In the genomic region with DNA sequence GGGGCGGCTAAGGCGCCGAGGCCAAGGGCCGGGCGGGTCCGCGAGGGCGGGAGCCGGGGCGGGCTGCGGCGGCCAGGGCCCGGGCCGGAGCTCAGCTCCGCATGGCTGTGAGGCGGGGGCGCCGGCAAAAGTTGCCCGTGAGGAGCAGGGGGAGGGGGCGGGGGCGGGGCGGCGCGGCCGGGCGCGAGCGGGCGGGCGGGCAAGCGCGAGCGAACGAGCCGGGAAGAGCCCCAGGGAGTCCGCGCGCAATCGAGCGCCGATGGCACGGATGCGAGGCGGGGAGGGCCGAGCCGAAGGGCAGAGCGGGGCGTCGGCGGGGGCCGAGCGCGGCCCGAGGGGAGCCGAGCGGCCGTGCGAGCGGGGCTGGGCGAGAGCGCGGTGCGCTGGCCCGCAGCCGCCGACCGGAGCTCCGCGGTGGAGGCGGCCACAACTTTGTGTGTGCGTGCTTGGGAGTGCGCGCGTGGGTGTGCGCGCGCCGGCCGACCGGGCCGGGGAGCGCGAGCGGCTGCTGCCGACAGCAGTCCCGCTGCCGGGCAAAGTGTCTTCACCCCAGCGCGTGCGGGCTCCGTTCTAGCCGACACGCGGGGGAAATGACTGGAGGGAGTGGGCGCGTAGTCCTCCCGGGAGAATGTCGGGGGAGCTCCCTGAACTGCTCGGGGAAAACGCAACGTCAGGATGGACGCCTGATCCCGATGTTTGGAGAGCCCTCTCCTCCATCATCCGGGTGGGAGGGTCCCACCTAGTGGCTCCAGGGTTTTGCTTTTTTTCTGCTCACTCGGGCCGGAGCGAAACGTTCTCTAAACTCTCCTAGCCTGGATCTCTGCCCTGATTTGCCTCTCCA, we compare ENCODE assay signal across 8 mouse cellular contexts. TPM values are rescaled to one million over a fixed set of nuclear protein-coding genes. Genes with fewer than 3 reads are reported as not detected.
DNase-seq lines count a peak whose midpoint lies in the region; ATAC-seq and TF ChIP-seq lines count a peak whose summit lies in the region.

A gene (minus strand): TSS at position 95 of the 841 bp plus-strand sequence.

- peak within 1 kb of the TSS; percentile 100 for H3K9ac ChIP-seq in hindbrain, postnatal 0 days (replicated peaks; ENCODE audit: low read length)

- no peaks in the 10 kb centered on the region for H3K9me3 ChIP-seq in hindbrain, postnatal 0 days (ENCODE audit: low read length)

- H3K4me2 ChIP-seq in hindbrain, postnatal 0 days (ENCODE audit: low read depth, low read length): peak within 1 kb of the TSS; percentile 62

- peak; percentile 91 to 95 for DNase-seq in adrenal gland, adult (ENCODE audit: inconsistent age in 2 of 2, low spot score in 1 of 2)
- DNase-seq in gastrocnemius, adult 8-10 months (ENCODE audit: low spot score in 2 of 2): peak; percentile 67 to 72
- DNase-seq in hindbrain, postnatal 0 days (ENCODE audit: low spot score): peak; percentile 94
- peak; percentile 50 to 65 for DNase-seq in left cerebral cortex, adult 8-10 months (ENCODE audit: low spot score in 2 of 2)
- DNase-seq in right cerebral cortex, adult 2 months (ENCODE audit: low spot score in 2 of 2): peak; percentile 56 to 63
- DNase-seq in urinary bladder, postnatal 14 days (ENCODE audit: low spot score): peak; percentile 84

- no peak for TF ChIP-seq CTCF in cortical plate, adult 2 months (IDR thresholded peaks at IDR 0.05; ENCODE audit: extremely low read depth, insufficient read depth, low read length)
- TF ChIP-seq CTCF in hindbrain, postnatal 0 days (IDR thresholded peaks at IDR 0.05; ENCODE audit: low read depth): peak; percentile 43

- under 1% methylated on average over 83 of the region's 108 CpGs for WGBS in hindbrain, postnatal 0 days

- peak within 1 kb of the TSS; percentile 68 for H3K4me3 ChIP-seq in cortical plate, adult 2 months (ENCODE audit: insufficient read depth, low read length)
- H3K4me3 ChIP-seq in hindbrain, postnatal 0 days (ENCODE audit: low read length): peak within 1 kb of the TSS; percentile 99

- no peaks in the 10 kb centered on the region for H3K36me3 ChIP-seq in hindbrain, postnatal 0 days (ENCODE audit: insufficient read depth, low read length)

- no peaks in the 10 kb centered on the region for H3K27me3 ChIP-seq in hindbrain, postnatal 0 days (ENCODE audit: insufficient read depth, low read length)

- H3K4me1 ChIP-seq in cortical plate, adult 2 months (ENCODE audit: control insufficient read depth, insufficient read depth, low read length): no peaks in the 10 kb centered on the region; the same call in none of the 2 replicates
- H3K4me1 ChIP-seq in hindbrain, postnatal 0 days (ENCODE audit: insufficient read depth, low read length): peaks cover 13% of the 10 kb centered on the region

- peak within 1 kb of the TSS; percentile 88 for H3K27ac ChIP-seq in cortical plate, adult 2 months (ENCODE audit: insufficient read depth, low read length)
- peak within 1 kb of the TSS; percentile 98 for H3K27ac ChIP-seq in hindbrain, postnatal 0 days

- ATAC-seq in hindbrain, postnatal 0 days: peak; percentile 92
- ATAC-seq in megakaryocyte, adult 5-6 weeks (ENCODE audit: poor library complexity, severe bottlenecking): peak; percentile 93

- no peak for TF ChIP-seq POLR2A in cortical plate, adult 2 months (IDR thresholded peaks at IDR 0.05; ENCODE audit: extremely low read depth, insufficient read depth, low read length)

RNA-seq across cellular contexts. Expression of the gene that starts here (rescaled TPM):
- 22.1 and 26.9 TPM in 2 replicates for polyA plus RNA-seq in cortical plate, adult 2 months (2012; rRNA removed)
- total RNA-seq in gastrocnemius, adult 8-10 months (2022): 100 to 1,000 TPM in 2 of 4 experiments, 10 to 100 TPM in 2; 65.2 to 144 (median 96.6) TPM
- total RNA-seq in hindbrain, postnatal 0 days (2014; rRNA removed): 60.3 and 67.8 TPM in 2 replicates
- polyA plus RNA-seq in hindbrain, postnatal 0 days (2015; fragmentation: Nextera tagmentation; extraction: Ambion mirVana): 24.9 and 25.3 TPM in 2 replicates
- 10 to 100 TPM; 63.1 to 76.0 (median 71.7) TPM for total RNA-seq in left cerebral cortex, adult 8-10 months (2022)
- total RNA-seq in megakaryocyte, adult 5-6 weeks (2015): 54.5 and 60.9 TPM in 2 replicates
- 9.5 and 21.8 TPM in 2 replicates for total RNA-seq in megakaryocyte, adult 5-6 weeks (2017)

Comparison
In these comparisons a context has a peak if more than half of its experiments do, and no peak if none do; other contexts are left out.
1. Peak in every context shown above with its lines: DNase-seq, ATAC-seq, H3K4me3 ChIP-seq and H3K27ac ChIP-seq.